Mouse (Mus musculus): ENCODE measurements around the gene Clrn1. TPM values are rescaled to one million over a fixed set of nuclear protein-coding genes. Genes with fewer than 3 reads are reported as not detected.

Clrn1 gene
- polyA plus RNA-seq (2012; rRNA removed) = 0.31 and 0.70 TPM in 2 replicates

DNA sequence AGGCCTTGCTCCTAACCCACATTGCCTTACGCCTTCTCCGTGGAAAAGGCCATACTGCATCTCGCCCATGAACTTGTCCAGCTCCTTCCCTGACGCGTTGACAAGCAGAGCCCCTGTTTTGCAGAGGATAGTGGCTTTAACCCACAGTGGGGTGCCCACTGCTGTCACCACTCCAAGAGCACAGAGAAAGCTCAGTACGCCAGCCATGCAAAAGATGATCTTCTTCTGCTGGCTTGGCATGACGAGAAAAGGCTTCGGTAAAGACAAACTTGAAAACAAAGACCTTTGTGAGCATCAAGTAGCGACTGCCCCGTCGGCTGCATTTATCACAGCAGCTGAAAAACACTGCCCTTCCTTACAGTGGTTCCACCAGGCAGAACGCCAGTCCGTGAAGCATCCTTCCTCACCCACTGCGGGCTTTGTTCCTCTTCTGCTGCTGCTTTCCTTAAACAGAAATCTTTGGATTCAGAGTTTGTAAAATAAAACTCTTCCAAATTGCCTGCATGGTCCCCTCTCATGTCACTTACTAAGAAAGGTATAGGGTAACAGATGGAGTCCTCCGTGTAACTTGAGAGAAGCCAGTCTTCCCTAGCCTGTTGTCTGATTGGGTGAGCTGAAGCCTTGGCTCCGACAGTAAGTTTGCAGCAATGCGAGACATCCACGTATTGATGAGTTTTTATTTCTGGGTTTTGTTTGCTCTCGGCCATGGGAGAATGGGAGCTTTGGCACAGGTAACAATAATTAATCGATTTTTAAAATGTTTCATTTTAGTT is at the start of gene Clrn1:
Gene Clrn1 (minus strand): TSS at position 540 of the 773 bp plus-strand sequence.
- TF ChIP-seq CTCF (IDR thresholded peaks at IDR 0.05; ENCODE audit: extremely low read depth, insufficient read depth, low read length) (no peak), POLR2A (IDR thresholded peaks at IDR 0.05; ENCODE audit: extremely low read depth, insufficient read depth, low read length) (no peak)
- no peaks in the 10 kb centered on the region; the same call in 1 of the 2 replicates for H3K4me1 ChIP-seq (ENCODE audit: control insufficient read depth, insufficient read depth, low read length)
- H3K27ac ChIP-seq (ENCODE audit: insufficient read depth, low read length) = no peak within 1 kb of the TSS
- no peak within 1 kb of the TSS for H3K4me3 ChIP-seq (ENCODE audit: insufficient read depth, low read length)

DNA sequence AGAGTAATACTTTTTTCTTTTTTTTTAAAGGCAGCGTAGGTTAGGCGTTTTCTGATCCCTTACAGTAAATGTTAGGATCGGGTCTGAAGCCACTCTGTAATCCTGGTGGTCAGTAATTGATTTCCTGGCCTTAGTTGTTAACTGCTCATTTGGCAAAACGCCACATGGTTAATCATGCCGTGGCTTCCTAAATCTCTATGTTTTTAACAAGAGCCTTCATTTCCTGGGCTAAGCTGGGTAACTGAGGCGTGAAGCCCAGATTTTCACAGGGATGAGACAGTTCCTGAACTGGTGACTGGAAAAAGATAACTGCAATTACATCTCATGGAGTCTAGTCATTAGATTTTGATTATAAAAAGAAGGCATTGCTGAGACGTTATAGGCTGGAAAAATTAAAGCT is 38.9 kb upstream of the Clrn1 start:
- no peak for TF ChIP-seq POLR2A (IDR thresholded peaks at IDR 0.05; ENCODE audit: extremely low read depth, insufficient read depth, low read length)
- TF ChIP-seq CTCF (IDR thresholded peaks at IDR 0.05; ENCODE audit: extremely low read depth, insufficient read depth, low read length) = no peak
- Histone ChIP-seq H3K27ac (ENCODE audit: insufficient read depth, low read length) (no peak overlapping the region), H3K4me3 (ENCODE audit: insufficient read depth, low read length) (no peak overlapping the region), H3K4me1 (ENCODE audit: control insufficient read depth, insufficient read depth, low read length) (no peaks in the 10 kb centered on the region)

DNA sequence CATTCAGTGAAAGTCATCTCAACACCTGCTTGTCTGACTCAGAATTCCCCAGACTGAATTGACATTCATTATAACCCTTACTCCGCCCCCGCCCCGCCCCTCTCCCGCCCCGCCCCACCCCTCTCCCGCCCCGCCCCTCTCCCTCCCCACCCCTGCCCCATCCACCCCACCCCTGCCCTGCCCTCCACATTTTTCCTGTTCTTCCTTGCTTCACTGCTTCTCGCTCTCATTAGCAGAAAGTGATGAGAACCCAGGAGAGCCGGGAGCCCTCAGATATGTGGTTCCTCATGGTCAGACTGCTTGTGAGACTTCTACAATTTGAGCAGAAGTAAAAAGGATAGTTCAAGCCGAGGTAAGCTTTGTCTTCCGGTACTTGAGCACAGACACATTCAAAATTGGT is 38.0 kb upstream of the Clrn1 start:
- Histone ChIP-seq H3K4me3 (ENCODE audit: insufficient read depth, low read length) (no peak overlapping the region), H3K4me1 (ENCODE audit: control insufficient read depth, insufficient read depth, low read length) (no peaks in the 10 kb centered on the region), H3K27ac (ENCODE audit: insufficient read depth, low read length) (no peak overlapping the region)
- no peak for TF ChIP-seq CTCF (IDR thresholded peaks at IDR 0.05; ENCODE audit: extremely low read depth, insufficient read depth, low read length)
- TF ChIP-seq POLR2A (IDR thresholded peaks at IDR 0.05; ENCODE audit: extremely low read depth, insufficient read depth, low read length) = no peak

DNA sequence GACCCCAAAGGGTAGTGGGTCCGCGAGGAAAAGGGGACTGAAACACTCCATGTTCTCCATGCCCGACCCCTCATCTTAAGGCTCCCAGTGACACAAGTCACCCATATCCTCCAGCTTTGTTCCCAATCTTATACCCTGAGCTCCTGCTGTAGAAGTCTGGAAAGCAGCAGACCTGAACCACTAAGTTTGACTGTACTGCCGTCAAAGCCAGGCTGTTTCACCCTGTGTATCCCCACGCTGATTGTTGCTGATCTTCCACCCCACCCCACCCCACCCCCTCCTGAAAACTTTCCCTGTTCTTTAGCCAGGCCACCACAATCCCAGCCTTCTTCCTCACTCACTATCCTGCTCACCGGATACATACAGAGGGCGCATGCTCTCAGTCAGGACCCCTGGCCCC is 37.5 kb upstream of the Clrn1 start:
- Histone ChIP-seq H3K4me3 (ENCODE audit: insufficient read depth, low read length) (no peak overlapping the region), H3K4me1 (ENCODE audit: control insufficient read depth, insufficient read depth, low read length) (no peaks in the 10 kb centered on the region), H3K27ac (ENCODE audit: insufficient read depth, low read length) (no peak overlapping the region)
- TF ChIP-seq CTCF (IDR thresholded peaks at IDR 0.05; ENCODE audit: extremely low read depth, insufficient read depth, low read length) = no peak
- no peak for TF ChIP-seq POLR2A (IDR thresholded peaks at IDR 0.05; ENCODE audit: extremely low read depth, insufficient read depth, low read length)

DNA sequence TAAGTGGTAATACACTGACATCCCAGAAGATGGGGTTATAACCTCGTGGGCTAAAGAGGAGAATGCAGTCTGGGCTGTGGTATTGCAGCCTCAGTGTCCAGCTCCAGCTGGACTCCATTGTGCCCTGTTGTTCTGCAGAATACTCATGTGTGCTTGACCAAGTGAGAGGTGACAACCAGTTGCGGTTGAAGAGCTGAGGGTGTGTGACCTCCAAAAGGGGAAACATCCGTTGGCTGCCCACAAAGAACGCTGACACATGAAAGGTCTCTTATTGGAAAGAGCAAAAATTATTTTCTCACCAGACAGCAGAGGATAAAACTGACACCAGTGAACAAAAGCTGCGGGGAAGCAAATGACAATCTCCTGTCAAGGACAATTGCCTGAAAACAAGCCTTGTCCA is 36.2 kb upstream of the Clrn1 start:
- Histone ChIP-seq H3K4me1 (ENCODE audit: control insufficient read depth, insufficient read depth, low read length) (no peaks in the 10 kb centered on the region), H3K4me3 (ENCODE audit: insufficient read depth, low read length) (no peak overlapping the region), H3K27ac (ENCODE audit: insufficient read depth, low read length) (no peak overlapping the region)
- no peak for TF ChIP-seq POLR2A (IDR thresholded peaks at IDR 0.05; ENCODE audit: extremely low read depth, insufficient read depth, low read length)
- TF ChIP-seq CTCF (IDR thresholded peaks at IDR 0.05; ENCODE audit: extremely low read depth, insufficient read depth, low read length) = no peak

- Histone ChIP-seq H3K4me3 (ENCODE audit: insufficient read depth, low read length) (no peak overlapping the region), H3K4me1 (ENCODE audit: control insufficient read depth, insufficient read depth, low read length) (no peaks in the 10 kb centered on the region; the same call in 1 of the 2 replicates), H3K27ac (ENCODE audit: insufficient read depth, low read length) (no peak overlapping the region)
- TF ChIP-seq CTCF (IDR thresholded peaks at IDR 0.05; ENCODE audit: extremely low read depth, insufficient read depth, low read length) = no peak
- no peak for TF ChIP-seq POLR2A (IDR thresholded peaks at IDR 0.05; ENCODE audit: extremely low read depth, insufficient read depth, low read length)
These were observed 19.5 kb upstream of the Clrn1 start for GRCm38 (mm10) chr3:58904656-58905055.

DNA sequence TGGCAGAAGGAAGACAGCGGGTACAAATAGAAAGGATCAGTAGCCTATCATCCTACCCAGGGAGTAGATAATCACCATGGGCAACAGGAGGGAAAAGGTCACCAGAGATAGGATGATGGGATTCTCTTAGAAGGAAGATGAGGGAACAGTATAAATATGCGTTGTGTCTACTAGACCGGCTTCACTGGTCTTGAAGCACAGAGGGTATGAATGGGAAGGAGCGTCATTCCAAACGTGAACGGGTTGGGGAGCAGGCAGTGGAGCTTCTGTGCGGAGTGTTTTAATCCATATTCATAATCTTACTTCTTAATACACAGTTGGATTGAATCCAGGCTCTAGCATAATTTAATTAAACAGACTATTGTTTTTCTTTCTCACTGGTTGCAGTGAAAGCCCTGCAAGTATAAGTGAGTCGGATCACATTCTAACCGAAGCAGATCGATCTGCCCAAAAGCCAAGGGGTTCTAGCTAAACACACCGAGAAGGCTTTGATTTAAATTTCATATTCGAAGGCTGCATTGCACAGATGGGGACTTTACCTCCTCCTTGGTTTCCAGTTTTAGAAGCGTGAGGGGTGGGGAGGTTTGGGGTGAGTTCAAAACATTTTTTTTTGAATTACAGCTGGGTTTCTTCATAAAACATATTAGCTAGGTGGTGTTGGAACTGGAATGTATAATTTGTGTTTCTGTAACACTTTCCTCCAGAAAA is 17.1 kb upstream of the Clrn1 start:
- H3K27ac ChIP-seq (ENCODE audit: insufficient read depth, low read length) = no peak overlapping the region
- no peaks in the 10 kb centered on the region; the same call in 1 of the 2 replicates for H3K4me1 ChIP-seq (ENCODE audit: control insufficient read depth, insufficient read depth, low read length)
- H3K4me3 ChIP-seq (ENCODE audit: insufficient read depth, low read length) = no peak overlapping the region
- no peak for TF ChIP-seq POLR2A (IDR thresholded peaks at IDR 0.05; ENCODE audit: extremely low read depth, insufficient read depth, low read length)
- TF ChIP-seq CTCF (IDR thresholded peaks at IDR 0.05; ENCODE audit: extremely low read depth, insufficient read depth, low read length) = no peak

- no peak for TF ChIP-seq POLR2A (IDR thresholded peaks at IDR 0.05; ENCODE audit: extremely low read depth, insufficient read depth, low read length)
- TF ChIP-seq CTCF (IDR thresholded peaks at IDR 0.05; ENCODE audit: extremely low read depth, insufficient read depth, low read length) = no peak
- Histone ChIP-seq H3K4me1 (ENCODE audit: control insufficient read depth, insufficient read depth, low read length) (no peaks in the 10 kb centered on the region), H3K27ac (ENCODE audit: insufficient read depth, low read length) (no peak overlapping the region), H3K4me3 (ENCODE audit: insufficient read depth, low read length) (no peak overlapping the region)
These were observed 10.0 kb upstream of the Clrn1 start for GRCm38 (mm10) chr3:58895131-58895530.

DNA sequence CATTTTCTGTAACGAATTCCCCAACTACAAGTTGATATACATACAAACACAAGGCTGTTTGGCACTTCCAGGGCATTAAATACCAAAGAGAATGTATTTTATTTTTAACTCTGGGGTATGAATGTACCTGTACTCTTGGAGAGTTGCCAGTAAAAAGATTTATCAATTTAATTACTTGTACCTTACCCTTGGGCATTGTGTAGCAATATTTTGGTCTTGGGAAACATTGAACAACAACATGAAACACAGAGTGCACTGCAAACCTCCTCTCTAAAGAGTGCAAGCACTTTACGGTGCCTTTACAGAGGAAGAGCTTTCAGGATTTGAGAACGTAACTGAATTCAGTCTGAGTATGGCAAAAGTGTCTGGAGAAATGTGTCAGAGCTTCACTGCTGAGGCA is 9.4 kb upstream of the Clrn1 start:
- TF ChIP-seq CTCF (IDR thresholded peaks at IDR 0.05; ENCODE audit: extremely low read depth, insufficient read depth, low read length) (no peak), POLR2A (IDR thresholded peaks at IDR 0.05; ENCODE audit: extremely low read depth, insufficient read depth, low read length) (no peak)
- no peaks in the 10 kb centered on the region for H3K4me1 ChIP-seq (ENCODE audit: control insufficient read depth, insufficient read depth, low read length)
- H3K4me3 ChIP-seq (ENCODE audit: insufficient read depth, low read length) = no peak overlapping the region
- H3K27ac ChIP-seq (ENCODE audit: insufficient read depth, low read length) = no peak overlapping the region

DNA sequence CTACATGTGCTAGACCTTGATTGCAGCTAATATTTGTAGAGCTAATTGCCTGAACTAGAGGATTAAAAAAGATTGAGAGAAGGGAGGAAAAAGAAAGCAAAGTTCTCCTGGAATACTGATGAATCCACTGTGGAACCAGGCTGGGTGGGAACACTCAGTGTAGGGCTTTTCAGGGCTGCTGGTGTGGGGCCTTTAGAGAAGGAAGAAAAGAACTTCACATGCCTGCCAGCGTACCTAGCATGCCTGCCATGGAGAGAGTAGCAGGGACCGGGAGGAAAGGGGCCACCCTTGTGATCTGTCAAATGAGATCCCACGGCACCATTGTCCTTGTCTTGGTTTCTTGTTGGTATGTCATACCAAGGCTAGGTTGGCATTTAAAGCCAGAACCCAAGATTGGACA is 4.5 kb upstream of the Clrn1 start:
- no peak for TF ChIP-seq POLR2A (IDR thresholded peaks at IDR 0.05; ENCODE audit: extremely low read depth, insufficient read depth, low read length)
- TF ChIP-seq CTCF (IDR thresholded peaks at IDR 0.05; ENCODE audit: extremely low read depth, insufficient read depth, low read length) = no peak
- no peak overlapping the region for H3K4me3 ChIP-seq (ENCODE audit: insufficient read depth, low read length)
- H3K4me1 ChIP-seq (ENCODE audit: control insufficient read depth, insufficient read depth, low read length) = no peaks in the 10 kb centered on the region
- H3K27ac ChIP-seq (ENCODE audit: insufficient read depth, low read length) = no peak overlapping the region

All from cortical plate, adult 2 months (tissue).